Mouse (Mus musculus) MEL (cell line): ENCODE data around the gene Adamts2. TPM values are rescaled to one million over a fixed set of nuclear protein-coding genes. Genes with fewer than 3 reads are reported as not detected.

Source experiments
- DNase-seq: peaks from one replicate; pipeline ENCODE4 v3.0.0; 2011; ENCODE audit warnings: low read depth, low spot score
- H3K27ac ChIP-seq: 2 replicates; pipeline ENCODE4 v1.5.1; 2012; ENCODE audit warnings: low read depth, mild to moderate bottlenecking, control low read depth, low read length, moderate library complexity; ENCODE audit not compliant: control insufficient read depth
- H3K27me3 ChIP-seq, 2 experiments: fragments of 150-350 bp in 1 of 2; sonication (generic) in 1 of 2; 2 replicates each; pipeline ENCODE4 v1.6.1; 2012; ENCODE audit warnings: low read length in 2 of 2, mild to moderate bottlenecking in 2 of 2, improper control_type of control experiment in 1 of 2, moderate library complexity in 1 of 2; ENCODE audit not compliant: insufficient read depth in 2 of 2, control insufficient read depth in 1 of 2
- H3K36me3 ChIP-seq, 2 experiments: 2 replicates each; pipeline ENCODE4 v1.6.1; 2012 to 2014; ENCODE audit warnings: low read length in 2 of 2, improper control_type of control experiment in 1 of 2, inconsistent platforms in 1 of 2, mild to moderate bottlenecking in 1 of 2; ENCODE audit not compliant: insufficient read depth in 2 of 2, control insufficient read depth in 1 of 2
- H3K4me1 ChIP-seq, 2 experiments: fragments of 150-350 bp in 1 of 2; sonication (generic) in 1 of 2; 2 replicates each; pipeline ENCODE4 v1.6.1; 2012; ENCODE audit warnings: low read length in 2 of 2, improper control_type of control experiment in 1 of 2, mild to moderate bottlenecking in 1 of 2; ENCODE audit not compliant: insufficient read depth in 2 of 2, control insufficient read depth in 1 of 2
- H3K4me3 ChIP-seq, 2 experiments: fragments of 150-350 bp in 1 of 2; sonication (generic) in 1 of 2; 2 replicates each; pipeline ENCODE4 v1.5.1; 2012; ENCODE audit warnings: low read depth in 2 of 2, low read length in 2 of 2, mild to moderate bottlenecking in 2 of 2, moderate library complexity in 2 of 2, control low read depth in 1 of 2, improper control_type of control experiment in 1 of 2; ENCODE audit not compliant: control insufficient read depth in 1 of 2, insufficient read depth in 1 of 2
- H3K79me2 ChIP-seq: 2 replicates; pipeline ENCODE4 v1.6.1; 2012; ENCODE audit warnings: mild to moderate bottlenecking, low read length, moderate library complexity; ENCODE audit not compliant: control insufficient read depth, poor library complexity, insufficient read depth
- H3K9ac ChIP-seq: 2 replicates; pipeline ENCODE4 v1.6.1; 2012; ENCODE audit warnings: low read depth, mild to moderate bottlenecking, control low read depth, low read length, moderate library complexity; ENCODE audit not compliant: control insufficient read depth, poor library complexity, severe bottlenecking
- H3K9me3 ChIP-seq: fragments of 150-350 bp; sonication (generic); replicated peaks from 2 replicates; pipeline ENCODE4 v1.6.1; 2012; ENCODE audit warnings: mild to moderate bottlenecking, low read length, improper control_type of control experiment, moderate library complexity; ENCODE audit not compliant: insufficient read depth
- BHLHE40 ChIP-seq: IDR thresholded peaks from 2 replicates; pipeline ENCODE4 v1.6.1; 2012; ENCODE audit warnings: low read depth, mild to moderate bottlenecking, inconsistent platforms, low read length, improper control_type of control experiment, borderline replicate concordance
- CHD1 ChIP-seq: IDR thresholded peaks from 2 replicates; pipeline ENCODE4 v1.6.1; 2012; ENCODE audit warnings: low read depth, mild to moderate bottlenecking, inconsistent platforms, low read length, improper control_type of control experiment
- CHD2 ChIP-seq: IDR thresholded peaks from 2 replicates; pipeline ENCODE4 v1.6.1; 2011; ENCODE audit warnings: low read length, improper control_type of control experiment
- ELF1 ChIP-seq: IDR thresholded peaks from 2 replicates; pipeline ENCODE4 v1.6.1; 2014; ENCODE audit warnings: low read depth, mild to moderate bottlenecking, inconsistent platforms, low read length, improper control_type of control experiment, moderate library complexity
- GABPA ChIP-seq: IDR thresholded peaks from 2 replicates; pipeline ENCODE4 v1.6.1; 2012; ENCODE audit warnings: low read depth, mild to moderate bottlenecking, inconsistent platforms, low read length, improper control_type of control experiment, moderate library complexity
- MAFK ChIP-seq: IDR thresholded peaks from 2 replicates; pipeline ENCODE4 v1.6.1; 2011; ENCODE audit warnings: low read depth, mild to moderate bottlenecking, low read length, improper control_type of control experiment, borderline replicate concordance
- MAZ ChIP-seq: IDR thresholded peaks from 2 replicates; pipeline ENCODE4 v1.6.1; 2012; ENCODE audit warnings: low read depth, mild to moderate bottlenecking, inconsistent platforms, low read length, improper control_type of control experiment
- MYC ChIP-seq: IDR thresholded peaks from 2 replicates; pipeline ENCODE4 v1.6.1; 2011; ENCODE audit warnings: low read depth, mild to moderate bottlenecking, low read length, improper control_type of control experiment, moderate library complexity
- NRF1 ChIP-seq: IDR thresholded peaks from 2 replicates; pipeline ENCODE4 v1.6.1; 2014; ENCODE audit warnings: low read depth, mild to moderate bottlenecking, inconsistent platforms, low read length, improper control_type of control experiment, moderate library complexity; ENCODE audit not compliant: poor library complexity, insufficient read depth, severe bottlenecking
- POLR2AphosphoS5 ChIP-seq: IDR thresholded peaks from 2 replicates; pipeline ENCODE4 v1.6.1; 2012; ENCODE audit warnings: low read depth, borderline replicate concordance, mild to moderate bottlenecking, inconsistent platforms, low read length, moderate library complexity, mixed read lengths
- RCOR1 ChIP-seq: IDR thresholded peaks from 2 replicates; pipeline ENCODE4 v1.6.1; 2012; ENCODE audit warnings: low read depth, mild to moderate bottlenecking, inconsistent platforms, low read length, improper control_type of control experiment
- SIN3A ChIP-seq: IDR thresholded peaks from 2 replicates; pipeline ENCODE4 v1.6.1; 2012; ENCODE audit warnings: low read length, improper control_type of control experiment, inconsistent platforms
- SMC3 ChIP-seq: IDR thresholded peaks from 2 replicates; pipeline ENCODE4 v1.6.1; 2011; ENCODE audit warnings: low read depth, low read length, improper control_type of control experiment
- TAL1 ChIP-seq: IDR thresholded peaks from 2 replicates; pipeline ENCODE4 v1.6.1; 2012; ENCODE audit warnings: mild to moderate bottlenecking, inconsistent platforms, low read length, moderate library complexity, mixed read lengths
- UBTF ChIP-seq: IDR thresholded peaks from 2 replicates; pipeline ENCODE4 v1.6.1; 2012; ENCODE audit warnings: low read depth, mild to moderate bottlenecking, inconsistent platforms, low read length, improper control_type of control experiment, moderate library complexity, borderline replicate concordance; ENCODE audit not compliant: insufficient read depth
- USF2 ChIP-seq, 2 experiments: IDR thresholded peaks; 2 replicates each; pipeline ENCODE4 v1.6.1; 2011 to 2012; ENCODE audit warnings: improper control_type of control experiment in 2 of 2, low read length in 2 of 2, borderline replicate concordance in 1 of 2, inconsistent platforms in 1 of 2, low read depth in 1 of 2, mild to moderate bottlenecking in 1 of 2; ENCODE audit not compliant: insufficient read depth in 1 of 2
- ZMIZ1 ChIP-seq: IDR thresholded peaks from 2 replicates; pipeline ENCODE4 v1.6.1; 2012; ENCODE audit warnings: low read depth, mild to moderate bottlenecking, inconsistent platforms, low read length, improper control_type of control experiment, moderate library complexity
- polyA plus RNA-seq, 2 experiments: library from polyadenylated mRNA; stranded (reverse) in 1 of 2; unstranded in 1 of 2; fragments of >175 nt in 1 of 2; fragments of >200 nt in 1 of 2; gene quantifications; 2 replicates each; pipeline versions ENCODE4 v1.2.1 to v1.2.4; 2012; ENCODE audit warnings: low replicate concordance in 2 of 2, low read depth in 1 of 2; ENCODE audit not compliant: insufficient read length in 2 of 2, insufficient read depth in 1 of 2, missing spikeins in 1 of 2
- total RNA-seq: library from RNA; depleted of rRNA; stranded (reverse); fragments of 300-350 nt; gene quantifications from 2 replicates; pipeline ENCODE4 v1.2.3, GENCODE M21; 2012

Adamts2 gene
- total and polyA plus RNA-seq, 3 experiments: not detected

DNA sequence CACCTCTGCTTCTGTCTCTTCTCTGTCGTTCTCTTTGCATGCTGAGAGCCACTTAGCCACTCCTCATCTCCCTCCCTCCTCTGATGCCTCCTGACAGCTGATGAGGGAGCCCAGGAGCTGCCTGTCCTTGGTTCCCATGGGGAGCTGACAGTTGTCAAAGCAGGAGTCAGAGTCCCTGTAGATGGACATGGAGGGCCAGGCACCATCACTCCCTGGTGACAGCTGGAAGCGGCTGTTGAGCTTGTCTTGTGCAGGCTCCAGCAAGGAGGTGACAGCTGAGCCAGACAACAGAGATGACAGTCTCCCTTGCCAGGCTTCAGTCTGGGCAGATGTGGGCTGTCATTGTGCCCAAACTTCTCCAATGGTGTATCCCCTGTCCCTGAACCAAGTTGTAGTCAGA is 144.6 kb downstream of the Adamts2 start:
- no peak overlapping the region for H3K9ac ChIP-seq
- H3K4me1 ChIP-seq: no peaks in the 10 kb centered on the region
- H3K79me2 ChIP-seq: no peaks in the 10 kb centered on the region
- no peak overlapping the region for H3K27ac ChIP-seq
- H3K9me3 ChIP-seq: no peaks in the 10 kb centered on the region
- TF ChIP-seq NRF1: no peak
- no peak for TF ChIP-seq USF2 (IDR thresholded peaks at IDR 0.05; ENCODE audit: borderline replicate concordance in 1 of 2, insufficient read depth in 1 of 2, low read depth in 1 of 2, low read length in 2 of 2)
- no peak for TF ChIP-seq TAL1
- no peak for TF ChIP-seq RCOR1
- TF ChIP-seq MYC: no peak
- TF ChIP-seq MAFK: no peak
- TF ChIP-seq UBTF: no peak
- TF ChIP-seq POLR2AphosphoS5: no peak
- TF ChIP-seq CHD2: no peak
- TF ChIP-seq CHD1: no peak
- TF ChIP-seq BHLHE40: no peak
- no peak for TF ChIP-seq ELF1
- no peak for TF ChIP-seq GABPA
- no peak for TF ChIP-seq SIN3A
- TF ChIP-seq SMC3: no peak
- H3K27me3 ChIP-seq: no peaks in the 10 kb centered on the region
- H3K4me3 ChIP-seq: no peak overlapping the region
- no peak for DNase-seq
- H3K36me3 ChIP-seq: no peaks in the 10 kb centered on the region

DNA sequence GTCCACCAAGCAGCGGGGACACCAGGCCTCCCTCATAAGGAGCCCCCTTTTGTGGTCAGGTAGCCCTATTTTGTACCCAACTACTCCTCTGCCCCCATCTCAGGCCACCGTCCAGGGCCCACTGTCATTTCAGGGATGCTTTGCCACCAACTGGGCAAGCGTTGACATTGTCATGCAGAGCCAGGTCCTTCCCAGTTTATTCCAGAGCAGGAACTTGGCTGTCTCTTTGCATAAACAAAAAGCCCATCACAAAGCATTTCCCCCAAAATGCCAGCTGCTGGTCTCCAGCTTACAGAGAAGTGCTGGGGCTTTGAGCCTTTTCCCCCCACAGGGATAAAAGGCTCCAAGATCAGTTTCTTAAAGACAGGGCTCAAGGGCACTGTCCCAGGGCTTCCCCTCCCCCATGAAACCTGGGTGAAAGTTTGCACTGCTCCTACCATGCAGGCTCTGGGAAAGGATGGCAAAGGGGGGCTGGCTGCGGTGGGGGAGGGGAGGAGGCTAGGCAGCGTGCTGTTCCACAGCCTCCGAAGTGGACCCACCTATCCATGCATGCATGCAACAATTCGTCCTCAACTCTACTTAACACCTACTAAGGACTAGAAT is 149.2 kb downstream of the Adamts2 start:
- H3K79me2 ChIP-seq: no peaks in the 10 kb centered on the region

More for the DNA sequence above, 149.2 kb downstream of the Adamts2 start:
- Histone ChIP-seq H3K27ac (no peak overlapping the region), H3K9me3 (no peaks in the 10 kb centered on the region), H3K4me1 (no peaks in the 10 kb centered on the region), H3K36me3 (no peaks in the 10 kb centered on the region), H3K27me3 (no peaks in the 10 kb centered on the region), H3K4me3 (no peak overlapping the region), H3K9ac (no peak overlapping the region)
- TF ChIP-seq MAZ (no peak), ZMIZ1 (no peak), MAFK (no peak), BHLHE40 (no peak)
- DNase-seq: no peak
